In the genomic region with DNA sequence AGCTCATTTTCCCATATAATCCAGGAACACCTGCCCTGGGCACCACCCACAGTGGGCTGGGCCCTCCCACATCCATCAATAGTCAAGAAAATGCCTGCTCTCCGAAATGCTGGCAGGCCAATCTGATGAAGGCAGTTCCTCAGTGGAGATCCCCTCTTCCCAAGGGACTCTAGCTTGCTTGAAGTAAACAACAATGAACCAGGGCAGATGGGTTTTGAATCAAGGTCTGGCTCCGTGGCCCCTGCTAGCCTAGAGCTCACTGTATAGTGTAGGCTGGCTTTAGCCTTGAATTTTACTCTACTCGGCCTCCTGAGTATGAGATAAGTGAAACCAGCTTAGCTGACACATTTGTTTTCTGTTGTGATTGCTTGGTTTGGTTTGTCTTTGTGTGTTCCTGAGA, we compare ENCODE assay signal across 16 mouse cellular contexts. TPM values are rescaled to one million over a fixed set of nuclear protein-coding genes. Genes with fewer than 3 reads are reported as not detected.
"Had no signal": no experiment of that assay in that cellular context is flagged by ENCODE, and none has a peak within 500 bp of the region (broad histone marks: within the 10 kb centered on the region; RNA-seq: fewer than 3 reads in every experiment).

No protein-coding gene starts in this region.

- H3K4me1 ChIP-seq: limb, embryonic 15.5 days; midbrain, embryonic 13.5 days; neural tube, embryonic 15.5 days had no signal

- H3K27ac ChIP-seq: limb, embryonic 15.5 days; midbrain, embryonic 13.5 days; neural tube, embryonic 15.5 days; stomach, postnatal 0 days had no signal

- H3K9ac ChIP-seq: limb, embryonic 15.5 days; liver, embryonic 13.5 days; midbrain, embryonic 13.5 days; neural tube, embryonic 15.5 days had no signal

- DNase-seq: kidney, adult 8-10 months; kidney, postnatal 25 days; liver, embryonic 13.5 days; lung, adult 18-20 months; retina, postnatal 1 day; right cerebral cortex, postnatal 4 days; thymus, postnatal 4 days had no signal

- H3K36me3 ChIP-seq: limb, embryonic 15.5 days; liver, embryonic 13.5 days; midbrain, embryonic 13.5 days; neural tube, embryonic 15.5 days had no signal

- ATAC-seq: intestine, embryonic 16.5 days; midbrain, embryonic 13.5 days had no signal

- H3K9me3 ChIP-seq: limb, embryonic 15.5 days; liver, embryonic 13.5 days; midbrain, embryonic 13.5 days; neural tube, embryonic 15.5 days had no signal

- H3K4me2 ChIP-seq: limb, embryonic 15.5 days; liver, embryonic 13.5 days; midbrain, embryonic 13.5 days; neural tube, embryonic 15.5 days had no signal

- H3K27me3 ChIP-seq: limb, embryonic 15.5 days; liver, embryonic 13.5 days; midbrain, embryonic 13.5 days; neural tube, embryonic 15.5 days had no signal

- H3K4me3 ChIP-seq: limb, embryonic 15.5 days; liver, embryonic 13.5 days; midbrain, embryonic 13.5 days; neural tube, embryonic 15.5 days had no signal

RNA-seq across cellular contexts. Expression of a gene that starts 45.1 kb away (rescaled TPM):
- total RNA-seq: layer of hippocampus, postnatal 25 days; left cerebral cortex, adult 8-10 months; left cerebral cortex, postnatal 25 days; midbrain, postnatal 0 days had no signal
